Comparison of ENCODE assay signal across 8 mouse cellular contexts in genomic region chr15:78835200-78836085, GRCm38 (mm10). TPM values are rescaled to one million over a fixed set of nuclear protein-coding genes. Genes with fewer than 3 reads are reported as not detected.
A peak's percentile ranks its signal among the peaks of the same experiment; 100 is the strongest.
DNase-seq lines count a peak whose midpoint lies in the region; ATAC-seq and TF ChIP-seq lines count a peak whose summit lies in the region.

No protein-coding gene starts in this region.

- peak; percentile 75 for DNase-seq in gastrocnemius, adult 2 months
- no peak for DNase-seq in gastrocnemius, postnatal 10 days
- DNase-seq in cerebellum, postnatal 10 days = peak; percentile 74 to 86
- peak; percentile 57 for DNase-seq in heart, adult 8-10 months (ENCODE audit: low spot score)
- DNase-seq in lung, adult 2 months = peak; percentile 44
- DNase-seq in right cerebral cortex, postnatal 36 days (ENCODE audit: low spot score in 2 of 2) = no peak

- no peak overlapping the region for H3K4me2 ChIP-seq in intestine, postnatal 0 days (replicated peaks; ENCODE audit: low read depth)
- H3K4me2 ChIP-seq in neural tube, embryonic 15.5 days = no peak overlapping the region

- no peaks in the 10 kb centered on the region for H3K36me3 ChIP-seq in intestine, postnatal 0 days (ENCODE audit: control insufficient read depth, insufficient read depth)
- no peaks in the 10 kb centered on the region for H3K36me3 ChIP-seq in neural tube, embryonic 15.5 days

- ATAC-seq in intestine, postnatal 0 days = no peak
- ATAC-seq in neural tube, embryonic 15.5 days (ENCODE audit: low FRiP score) = peak; percentile 10; the same call in 1 of the 2 replicates

- peak overlapping the region; percentile 86 for H3K27ac ChIP-seq in gastrocnemius, adult 2 months
- H3K27ac ChIP-seq in intestine, postnatal 0 days (ENCODE audit: low read depth, low read length) = peak overlapping the region; percentile 66
- peak overlapping the region; percentile 77 for H3K27ac ChIP-seq in neural tube, embryonic 15.5 days (replicated peaks)

- H3K27me3 ChIP-seq in intestine, postnatal 0 days (replicated peaks; ENCODE audit: control insufficient read depth, insufficient read depth, low read length) = no peaks in the 10 kb centered on the region
- H3K27me3 ChIP-seq in neural tube, embryonic 15.5 days (replicated peaks) = no peaks in the 10 kb centered on the region

- H3K9me3 ChIP-seq in intestine, postnatal 0 days (ENCODE audit: control insufficient read depth) = no peaks in the 10 kb centered on the region
- no peaks in the 10 kb centered on the region for H3K9me3 ChIP-seq in neural tube, embryonic 15.5 days (replicated peaks)

- no peak overlapping the region for H3K9ac ChIP-seq in intestine, postnatal 0 days (ENCODE audit: low read depth, low read length)
- no peak overlapping the region for H3K9ac ChIP-seq in neural tube, embryonic 15.5 days (replicated peaks)

- intact Hi-C loops in gastrocnemius, adult 2 months (cut with DNase I) = no loop called here

- H3K4me1 ChIP-seq in intestine, postnatal 0 days (replicated peaks; ENCODE audit: control insufficient read depth, insufficient read depth, low read length) = no peaks in the 10 kb centered on the region
- peaks cover 45% of the 10 kb centered on the region for H3K4me1 ChIP-seq in lung, adult 2 months (ENCODE audit: control insufficient read depth, insufficient read depth, low read length)
- H3K4me1 ChIP-seq in neural tube, embryonic 15.5 days = peaks cover 50% of the 10 kb centered on the region

- peak overlapping the region; percentile 7; the same call in 1 of the 2 replicates for H3K4me3 ChIP-seq in gastrocnemius, adult 2 months
- H3K4me3 ChIP-seq in intestine, postnatal 0 days (ENCODE audit: low read depth, low read length) = no peak overlapping the region
- H3K4me3 ChIP-seq in lung, adult 2 months (replicated peaks; ENCODE audit: extremely low read depth, low read depth, low read length) = no peak overlapping the region
- no peak overlapping the region for H3K4me3 ChIP-seq in neural tube, embryonic 15.5 days (replicated peaks)

- TF ChIP-seq POLR2A in lung, adult 2 months (IDR thresholded peaks at IDR 0.05; ENCODE audit: borderline replicate concordance, extremely low read depth, low read depth, low read length) = peak; percentile 46; the same call in 1 of the 2 replicates

- 35% methylated on average over 12 of the region's 12 CpGs for WGBS in intestine, postnatal 0 days
- WGBS in lung, adult 2 months = 17% methylated on average over 12 of the region's 12 CpGs
- 11% methylated on average over 12 of the region's 12 CpGs for WGBS in neural tube, embryonic 15.5 days

- no peak for TF ChIP-seq CTCF in gastrocnemius, adult 2 months (IDR thresholded peaks at IDR 0.05)
- TF ChIP-seq CTCF in intestine, postnatal 0 days (IDR thresholded peaks at IDR 0.05; ENCODE audit: low read depth) = no peak
- no peak for TF ChIP-seq CTCF in lung, adult 2 months (IDR thresholded peaks at IDR 0.05; ENCODE audit: insufficient read depth, low read length)

RNA-seq across cellular contexts. Expression of gene Cdc42ep1, which starts 7.0 kb away (rescaled TPM):
- 1 to 10 TPM; 8.5 to 10.0 TPM for total RNA-seq in gastrocnemius, adult 2 months (2021)
- total RNA-seq in gastrocnemius, postnatal 10 days (2021) = 10 to 100 TPM; 26.3 to 35.0 TPM
- 10 to 100 TPM; 30.5 to 40.3 (median 39.1) TPM for total RNA-seq in heart, adult 8-10 months (2022)
- polyA plus RNA-seq in intestine, postnatal 0 days (2015; fragmentation: Nextera tagmentation; extraction: Ambion mirVana) = 16.8 and 17.0 TPM in 2 replicates
- polyA plus RNA-seq in lung, adult 2 months (2012; rRNA removed) = 221 and 277 TPM in 2 replicates
- 12.0 and 16.2 TPM in 2 replicates for polyA plus RNA-seq in neural tube, embryonic 15.5 days (2015; fragmentation: Nextera tagmentation; extraction: Ambion mirVana)

RNA-seq across cellular contexts. Expression of gene Lgals2, which starts 19.9 kb away (rescaled TPM):
- total RNA-seq in gastrocnemius, adult 2 months (2021) = not detected
- not detected for total RNA-seq in gastrocnemius, postnatal 10 days (2021)
- total RNA-seq in heart, adult 8-10 months (2022) = under 1 TPM in 1 of 4 experiments, not detected in 3; 0.65 TPM
- 787 and 833 TPM in 2 replicates for polyA plus RNA-seq in intestine, postnatal 0 days (2015; fragmentation: Nextera tagmentation; extraction: Ambion mirVana)
- polyA plus RNA-seq in lung, adult 2 months (2012; rRNA removed) = 6.0 and 7.2 TPM in 2 replicates
- 26.1 TPM in 1 of 2 replicates, not detected in the other for polyA plus RNA-seq in neural tube, embryonic 15.5 days (2015; fragmentation: Nextera tagmentation; extraction: Ambion mirVana)

RNA-seq across cellular contexts. Expression of gene Card10, which starts 32.6 kb away (rescaled TPM):
- total RNA-seq in gastrocnemius, adult 2 months (2021) = 1 to 10 TPM; 6.1 to 6.8 TPM
- total RNA-seq in gastrocnemius, postnatal 10 days (2021) = 10 to 100 TPM in 1 of 2 experiments, 1 to 10 TPM in 1; 9.3 to 11.3 TPM
- total RNA-seq in heart, adult 8-10 months (2022) = 10 to 100 TPM; 14.3 to 16.1 (median 15.2) TPM
- 3.2 and 3.9 TPM in 2 replicates for polyA plus RNA-seq in intestine, postnatal 0 days (2015; fragmentation: Nextera tagmentation; extraction: Ambion mirVana)
- 61.5 and 73.5 TPM in 2 replicates for polyA plus RNA-seq in lung, adult 2 months (2012; rRNA removed)
- polyA plus RNA-seq in neural tube, embryonic 15.5 days (2015; fragmentation: Nextera tagmentation; extraction: Ambion mirVana) = 1.9 and 3.7 TPM in 2 replicates

RNA-seq across cellular contexts. Expression of gene Gga1, which starts 41.5 kb away (rescaled TPM):
- 10 to 100 TPM; 43.1 to 45.7 TPM for total RNA-seq in gastrocnemius, adult 2 months (2021)
- total RNA-seq in gastrocnemius, postnatal 10 days (2021) = 10 to 100 TPM; 31.1 to 33.8 TPM
- total RNA-seq in heart, adult 8-10 months (2022) = 10 to 100 TPM; 44.8 to 49.1 (median 46.3) TPM
- polyA plus RNA-seq in intestine, postnatal 0 days (2015; fragmentation: Nextera tagmentation; extraction: Ambion mirVana) = 40.1 TPM in 2 replicates
- 113 and 121 TPM in 2 replicates for polyA plus RNA-seq in lung, adult 2 months (2012; rRNA removed)
- polyA plus RNA-seq in neural tube, embryonic 15.5 days (2015; fragmentation: Nextera tagmentation; extraction: Ambion mirVana) = 42.6 and 44.1 TPM in 2 replicates

Comparison
In these comparisons a context has a peak if more than half of its experiments do, and no peak if none do; other contexts are left out.
1. DNase-seq: peak in gastrocnemius, adult 2 months (single experiment), cerebellum, postnatal 10 days (2 of 2), heart, adult 8-10 months (single experiment) and lung, adult 2 months (single experiment); none in gastrocnemius, postnatal 10 days (single experiment) and right cerebral cortex, postnatal 36 days (0 of 2).
2. Peak in every context shown above with its lines, with median percentiles within 50 percentile points of each other: H3K27ac ChIP-seq.